Mouse (Mus musculus) left cerebral cortex, postnatal 25 days (tissue): ENCODE data around the gene Nfe2. TPM values are rescaled to one million over a fixed set of nuclear protein-coding genes. Genes with fewer than 3 reads are reported as not detected.
"Not testable (repeated sequence)": the region's sequence is repeated elsewhere in the genome, so short reads cannot be mapped to it uniquely, and the experiment has no call there.

Experiments
- DNase-seq, 2 experiments: peaks; one replicate each; pipeline ENCODE4 v3.0.0; 2022; ENCODE audit warnings: low spot score in 2 of 2, mixed read lengths in 1 of 2
- intact Hi-C: fragments of 180-260 bp; cut with DNase I; formaldehyde crosslinking; loops from one replicate; pipeline ENCODE4 v1.15.1; 2025
- total RNA-seq, 2 experiments: library from RNA; stranded (reverse); gene quantifications; 2 replicates each; pipeline ENCODE4 v1.2.3; 2021

Gene Nfe2
- total RNA-seq, 2 experiments from 2014 or later: not detected

GRCm38 (mm10) chr15:103293375-103293774 is 35.2 kb upstream of the Nfe2 start:
- DNase-seq: no peak
- intact Hi-C loops: no loop called here

DNA sequence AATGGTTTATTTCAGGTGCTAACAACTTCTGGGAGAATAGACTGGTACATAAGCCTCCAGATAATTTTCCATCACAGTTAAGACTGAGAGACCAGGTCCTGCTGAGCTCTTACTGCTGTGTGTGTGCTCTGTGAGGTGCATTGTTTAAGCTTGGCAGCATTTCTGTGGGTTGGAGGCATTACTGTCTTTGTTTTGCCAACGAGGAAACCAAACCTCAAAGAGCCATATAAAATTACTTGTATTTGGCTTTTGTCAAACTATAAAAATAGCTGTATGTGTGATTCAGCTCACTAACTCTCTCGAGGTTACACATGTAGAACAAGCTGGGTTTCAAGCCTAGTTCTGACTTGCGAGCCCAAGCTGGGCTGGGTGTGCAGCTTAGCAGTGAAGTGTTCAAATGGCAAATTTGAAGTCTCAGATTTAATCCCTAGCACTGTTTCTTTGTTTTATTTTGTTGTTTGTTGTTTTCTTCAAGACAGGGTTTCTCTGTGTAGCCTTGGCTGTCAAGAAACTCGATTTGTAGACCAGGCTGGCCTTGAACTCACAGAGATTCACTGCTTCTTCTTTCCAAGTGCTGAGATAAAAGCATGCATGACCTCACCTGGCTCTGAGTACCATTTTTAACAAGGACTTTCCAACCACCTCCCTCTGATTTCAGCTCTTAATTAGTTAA is 34.6 kb upstream of the Nfe2 start:
- intact Hi-C loops: no loop called here
- no peak for DNase-seq

DNA sequence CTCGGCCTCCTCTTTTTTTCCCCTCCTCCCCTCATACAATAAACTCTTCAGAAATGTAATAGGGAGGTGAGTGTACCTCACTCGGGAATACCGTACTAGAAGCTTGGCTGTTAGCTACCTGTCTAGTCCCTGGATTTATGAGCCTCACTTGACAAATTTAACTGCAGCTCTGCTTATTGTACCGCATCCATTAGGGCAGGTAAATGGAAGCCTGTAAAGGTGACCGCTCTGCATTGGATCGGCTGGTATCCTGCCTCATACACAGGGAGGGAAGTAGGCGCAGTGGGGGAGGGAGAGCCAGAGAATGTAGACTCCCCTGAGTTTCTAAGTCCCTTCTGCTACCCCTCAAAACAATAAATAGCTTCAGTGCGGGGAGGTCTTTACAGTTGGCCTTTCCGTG is 32.6 kb upstream of the Nfe2 start:
- DNase-seq: no peak
- intact Hi-C loops: no loop called here

- DNase-seq: no peak
- intact Hi-C loops: no loop called here
Measured at GRCm38 (mm10) chr15:103290417-103290816, 32.2 kb upstream of the Nfe2 start.

- DNase-seq: no peak
- intact Hi-C loops: no loop called here
Measured at GRCm38 (mm10) chr15:103289600-103289999, 31.4 kb upstream of the Nfe2 start.

- intact Hi-C loops: loop anchor here (2.0 kb wide), 1 partner anchor 21 kb away; no protein-coding TSS in a partner anchor
Measured at GRCm38 (mm10) chr15:103285778-103286417, 27.7 kb upstream of the Nfe2 start.

GRCm38 (mm10) chr15:103284647-103285046 is 26.4 kb upstream of the Nfe2 start:
- intact Hi-C loops: loop anchor here (2.0 kb wide), 1 partner anchor 22 kb away; no protein-coding TSS in a partner anchor
- no peak for DNase-seq

More at GRCm38 (mm10) chr15:103285778-103286417, 27.7 kb upstream of the Nfe2 start:
- peak in 1 of 2 experiments; percentile 51 for DNase-seq

- no peak for DNase-seq
- intact Hi-C loops: loop anchor here (2.0 kb wide), 1 partner anchor 23 kb away; no protein-coding TSS in a partner anchor
Measured at GRCm38 (mm10) chr15:103284066-103284465, 25.9 kb upstream of the Nfe2 start.

GRCm38 (mm10) chr15:103281465-103282205 is 23.4 kb upstream of the Nfe2 start:
- intact Hi-C loops: no loop called here
- no peak for DNase-seq

DNA sequence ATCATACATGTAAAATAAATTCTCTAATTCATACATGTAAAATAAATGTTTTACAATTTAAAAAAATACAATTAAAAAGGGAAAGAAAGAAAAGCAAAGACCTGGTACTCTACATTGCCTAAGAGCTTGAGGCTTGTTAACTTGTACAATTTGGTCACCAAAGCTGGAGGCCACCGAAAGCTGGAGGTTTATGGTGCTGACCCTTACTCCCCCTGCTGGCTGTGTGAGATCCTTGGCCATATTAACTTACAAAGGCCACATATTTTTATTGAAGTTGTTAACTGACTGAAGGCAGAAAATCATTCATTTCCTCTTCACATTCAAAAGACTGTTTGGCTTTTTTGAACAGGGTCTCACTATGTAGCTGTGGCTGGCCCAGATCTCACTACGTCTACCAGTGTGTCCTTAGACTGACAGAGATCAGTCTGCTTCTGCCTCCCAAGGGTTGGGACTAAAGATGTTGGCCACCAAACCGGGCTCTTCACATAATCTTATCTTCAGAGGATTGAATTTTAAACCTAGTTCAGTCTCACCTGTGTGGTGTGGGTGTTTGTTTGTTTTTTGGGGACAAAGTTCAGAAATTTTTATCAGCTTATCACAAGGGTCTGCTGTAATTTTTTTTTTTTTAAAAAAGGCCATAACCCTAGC is 22.7 kb upstream of the Nfe2 start:
- DNase-seq: no peak
- intact Hi-C loops: no loop called here

DNA sequence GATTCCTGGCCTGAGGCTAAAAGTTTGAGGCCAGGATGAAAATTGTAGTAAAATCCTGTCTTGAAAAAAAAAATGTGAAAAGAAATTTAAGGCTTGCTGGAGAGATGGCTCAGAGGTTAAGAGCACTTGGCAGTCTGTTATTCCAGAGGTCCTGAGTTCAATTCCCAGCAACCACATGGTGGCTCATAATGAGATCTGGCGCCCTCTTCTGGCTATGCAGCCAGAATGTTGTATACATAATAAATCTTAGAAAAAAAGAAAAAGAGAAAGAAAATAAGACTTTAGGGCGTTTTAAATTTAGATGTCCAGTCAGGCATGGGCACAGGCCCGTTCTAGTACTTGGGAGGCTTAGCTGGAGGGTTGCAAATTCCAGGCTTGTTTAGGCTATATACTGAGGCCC is 21.5 kb upstream of the Nfe2 start:
- intact Hi-C loops: no loop called here
- DNase-seq: no peak

DNA sequence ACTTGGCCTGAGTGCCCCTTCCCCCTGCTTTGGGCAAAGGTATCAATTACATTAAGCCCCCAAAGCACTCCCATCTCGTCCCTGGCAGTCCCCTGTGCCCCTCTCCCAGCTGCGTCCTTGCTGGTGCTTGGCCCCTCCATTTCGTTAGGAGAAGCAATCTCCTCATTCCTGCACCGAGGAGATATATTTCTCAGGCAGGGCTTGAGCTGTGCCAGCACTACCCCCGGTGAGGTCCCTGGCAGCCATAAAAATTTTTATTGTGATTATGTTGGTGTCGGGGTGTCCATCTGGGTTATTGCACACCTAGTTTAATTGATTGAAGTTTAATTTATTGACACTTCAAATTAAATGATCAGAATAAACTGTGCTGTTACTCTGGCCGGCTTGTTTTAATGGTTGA is 19.7 kb upstream of the Nfe2 start:
- intact Hi-C loops: no loop called here

DNA sequence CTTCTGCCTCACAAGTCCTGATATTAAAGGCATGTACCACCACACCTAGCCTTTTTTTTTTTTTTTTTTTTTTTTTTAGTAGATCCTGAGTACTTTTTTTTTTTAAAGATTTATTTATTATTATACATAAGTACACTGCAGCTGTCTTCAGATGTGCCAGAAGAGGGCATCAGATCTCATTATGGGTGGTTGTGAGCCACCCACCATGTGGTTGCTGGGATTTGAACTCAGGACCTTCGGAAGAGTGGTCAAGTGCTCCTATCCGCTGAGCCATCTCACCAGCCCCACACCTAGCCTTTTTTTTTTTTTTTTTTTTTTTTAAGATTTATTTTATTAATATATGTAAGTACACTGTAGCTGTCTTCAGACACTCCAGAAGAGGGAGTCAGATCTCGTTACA is 17.7 kb upstream of the Nfe2 start:
- DNase-seq, intact Hi-C loops: not testable (repeated sequence)

More for the DNA sequence above, 19.7 kb upstream of the Nfe2 start:
- no peak for DNase-seq

DNA sequence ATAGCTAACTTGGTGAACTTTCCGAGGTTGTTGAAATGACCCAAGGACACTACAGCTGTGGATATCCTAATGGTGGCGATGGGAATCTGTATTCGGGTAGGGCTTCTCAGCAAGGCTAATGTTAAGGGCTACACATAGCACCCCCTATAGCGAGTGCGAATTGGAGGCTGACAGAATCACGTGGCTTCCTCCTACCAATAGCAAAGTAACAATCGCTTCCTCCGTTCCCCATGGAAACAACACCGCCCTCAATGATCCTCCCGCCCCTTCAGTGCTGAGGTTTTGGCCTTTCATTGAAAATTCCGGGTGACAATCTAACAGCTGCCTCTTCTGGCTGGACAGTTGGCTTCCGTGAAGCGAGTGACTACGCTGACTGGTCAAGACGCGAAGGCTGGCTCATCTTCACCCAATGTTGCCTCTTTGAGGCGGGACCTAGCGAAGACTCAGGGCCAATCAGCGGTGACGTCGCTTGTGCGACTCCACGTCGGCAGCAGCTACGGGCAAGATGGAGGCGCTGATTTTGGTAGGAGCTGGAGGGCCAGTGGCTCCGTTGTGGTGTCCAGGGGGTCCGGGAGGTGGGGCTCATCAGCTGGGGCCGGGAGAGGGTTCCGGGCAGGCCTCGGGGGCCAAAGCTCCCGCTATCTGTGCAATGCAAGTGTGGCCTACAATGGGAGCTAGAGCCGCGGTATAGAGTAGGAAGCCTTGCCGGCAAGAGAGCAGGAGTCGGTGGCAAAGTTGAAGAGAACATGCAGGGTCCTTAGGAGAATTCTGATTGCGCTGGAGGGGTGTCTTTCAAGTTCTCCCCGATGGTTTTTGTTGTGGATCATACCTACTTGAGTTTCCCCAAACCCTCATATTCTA is 14.4 kb upstream of the Nfe2 start, which contains the start of gene Copz1:
TSS of gene Copz1 (plus strand) at position 296 of the 861 bp plus-strand sequence.
- peak; percentile 97 to 100 for DNase-seq
- intact Hi-C loops: loop anchor here (1.0 kb wide), 1 partner anchor 32 kb away; the partner anchor contains the start of gene Hnrnpa1

DNA sequence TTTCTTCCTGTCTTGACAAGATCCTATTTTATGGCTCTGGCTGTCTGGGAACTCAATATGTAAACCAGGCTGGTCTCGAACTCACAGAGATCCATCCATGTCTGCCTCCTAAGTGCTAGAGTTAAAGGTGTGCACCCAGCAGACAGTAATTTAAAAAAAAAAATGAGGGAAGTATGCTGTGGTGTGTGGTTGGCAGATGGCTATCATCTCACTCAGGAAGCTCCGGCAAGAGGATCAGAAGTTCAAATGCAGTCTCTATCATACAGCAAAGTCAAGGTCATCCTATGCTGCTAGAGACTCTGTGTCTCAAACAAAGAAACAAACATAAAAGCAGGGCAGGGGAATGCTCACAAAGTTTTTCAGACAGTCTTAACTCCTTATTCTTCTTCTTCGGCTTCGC is 10.7 kb upstream of the Nfe2 start:
- DNase-seq: no peak

DNA sequence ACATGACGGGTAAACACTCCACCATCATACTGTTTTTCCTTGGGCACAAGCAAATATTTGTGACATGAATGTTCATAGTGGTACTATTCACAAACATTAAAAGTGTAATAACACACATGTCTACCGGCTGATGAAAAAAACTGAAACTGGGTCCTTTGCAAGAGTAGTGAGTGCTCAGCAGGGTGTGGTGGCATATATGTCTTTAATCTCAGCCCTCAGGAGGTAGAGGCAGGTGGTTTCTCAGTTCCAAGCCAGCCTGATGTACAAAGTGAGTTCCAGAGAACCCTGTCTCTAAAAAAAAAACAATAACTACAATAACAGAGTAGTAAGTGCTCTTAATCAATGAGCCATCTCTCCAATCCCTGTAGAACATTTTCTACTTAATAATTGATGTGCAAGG is 6.6 kb upstream of the Nfe2 start:
- intact Hi-C loops: no loop called here

More for the DNA sequence above, 10.7 kb upstream of the Nfe2 start:
- intact Hi-C loops: no loop called here

GRCm38 (mm10) chr15:103259989-103260388 is 1.8 kb upstream of the Nfe2 start:
- intact Hi-C loops: no loop called here
- DNase-seq: no peak

More for the DNA sequence above, 6.6 kb upstream of the Nfe2 start:
- DNase-seq: no peak

- intact Hi-C loops: no loop called here
- no peak for DNase-seq
Measured at GRCm38 (mm10) chr15:103259162-103259561, 959 bp upstream of the Nfe2 start.
